Mouse (Mus musculus): ENCODE measurements around the gene Gm45140. TPM values are rescaled to one million over a fixed set of nuclear protein-coding genes. Genes with fewer than 3 reads are reported as not detected.

The Gm45140 gene
- 1 to 10 TPM; 3.6 to 6.6 (median 4.6) TPM for polyA plus RNA-seq (2017; shearing (Covaris generic))

GRCm38 (mm10) chr6:87835695-87836094 is at the start of gene Gm45140:
Gene Gm45140 (minus strand): TSS chr6:87835795.
- ATAC-seq = no peak

GRCm38 (mm10) chr6:87882816-87883215 is 47.2 kb upstream of the Gm45140 start:
- no peak for ATAC-seq

- no peak for ATAC-seq
Measured at GRCm38 (mm10) chr6:87882221-87882620, 46.6 kb upstream of the Gm45140 start.

GRCm38 (mm10) chr6:87879628-87880027 is 44.0 kb upstream of the Gm45140 start:
- ATAC-seq = peak; percentile 54

GRCm38 (mm10) chr6:87879010-87879409 is 43.4 kb upstream of the Gm45140 start:
- peak; percentile 54 for ATAC-seq

GRCm38 (mm10) chr6:87876068-87876643 is 40.6 kb upstream of the Gm45140 start:
- no peak for ATAC-seq

- ATAC-seq = no peak
Measured at GRCm38 (mm10) chr6:87875562-87875961, 40.0 kb upstream of the Gm45140 start.

GRCm38 (mm10) chr6:87875083-87875482 is 39.5 kb upstream of the Gm45140 start:
- no peak for ATAC-seq

- no peak for ATAC-seq
Measured at GRCm38 (mm10) chr6:87873963-87874362, 38.4 kb upstream of the Gm45140 start.

- ATAC-seq = no peak
Measured at GRCm38 (mm10) chr6:87873104-87873503, 37.5 kb upstream of the Gm45140 start.

- no peak for ATAC-seq
Measured at GRCm38 (mm10) chr6:87871240-87871639, 35.6 kb upstream of the Gm45140 start.

GRCm38 (mm10) chr6:87870440-87870839 is 34.8 kb upstream of the Gm45140 start:
- ATAC-seq = no peak

- ATAC-seq = no peak
Measured at GRCm38 (mm10) chr6:87868871-87869506, 33.4 kb upstream of the Gm45140 start.

- no peak for ATAC-seq
Measured at GRCm38 (mm10) chr6:87867256-87867655, 31.7 kb upstream of the Gm45140 start.

- ATAC-seq = no peak
Measured at GRCm38 (mm10) chr6:87866211-87866610, 30.6 kb upstream of the Gm45140 start.

GRCm38 (mm10) chr6:87857071-87857470 is 21.5 kb upstream of the Gm45140 start:
- no peak for ATAC-seq

- no peak for ATAC-seq
Measured at GRCm38 (mm10) chr6:87853446-87853845, 17.9 kb upstream of the Gm45140 start.

GRCm38 (mm10) chr6:87851871-87852270 is 16.3 kb upstream of the Gm45140 start:
- ATAC-seq = no peak

GRCm38 (mm10) chr6:87850900-87851614 is 15.5 kb upstream of the Gm45140 start, which contains the start of gene Cnbp:
Gene Cnbp (minus strand): TSS chr6:87851106.
- peak; percentile 91 for ATAC-seq

- ATAC-seq = peak; percentile 22
Measured at GRCm38 (mm10) chr6:87850155-87850899, 14.7 kb upstream of the Gm45140 start.

- no peak for ATAC-seq
Measured at GRCm38 (mm10) chr6:87849780-87850154, 14.2 kb upstream of the Gm45140 start.

GRCm38 (mm10) chr6:87846813-87847212 is 11.2 kb upstream of the Gm45140 start:
- no peak for ATAC-seq
